Mouse (Mus musculus) c-Kit-negative CD71-positive TER-119-positive erythroid progenitor cells, embryonic 14.5 days (primary cell): Measurements from ENCODE around the gene Prkn.

Experiments
- DNase-seq: peaks from one replicate; pipeline ENCODE4 v3.0.0-alpha.2; 2013; ENCODE audit warnings: low read depth, low spot score

Gene Prkn

GRCm38 (mm10) chr17:11642328-11642727, 802.1 kb downstream of the Prkn start:
- no peak for DNase-seq

DNA sequence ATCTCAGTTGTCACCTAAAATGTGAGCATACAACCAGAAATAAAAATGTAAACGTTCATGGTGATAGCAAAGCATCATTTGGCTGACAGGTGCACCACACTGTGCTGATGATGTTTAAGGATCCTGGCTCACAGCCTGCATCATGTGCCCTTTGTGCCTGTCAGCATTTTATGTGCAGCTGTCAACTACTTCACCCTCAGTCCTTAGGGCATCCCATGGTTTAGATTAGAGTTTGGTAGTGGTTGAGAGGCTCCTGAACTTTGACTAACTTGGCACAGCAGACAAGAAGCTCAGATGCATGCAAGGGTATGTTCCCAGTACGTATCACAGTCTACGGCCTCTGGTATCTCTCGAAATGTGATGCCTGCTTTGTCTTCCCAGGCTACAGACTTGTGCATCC, 803.8 kb downstream of the Prkn start:
- no peak for DNase-seq

- no peak for DNase-seq
Measured at GRCm38 (mm10) chr17:11644873-11645464, 804.8 kb downstream of the Prkn start.

GRCm38 (mm10) chr17:11656397-11656796, 816.2 kb downstream of the Prkn start:
- DNase-seq = no peak

DNA sequence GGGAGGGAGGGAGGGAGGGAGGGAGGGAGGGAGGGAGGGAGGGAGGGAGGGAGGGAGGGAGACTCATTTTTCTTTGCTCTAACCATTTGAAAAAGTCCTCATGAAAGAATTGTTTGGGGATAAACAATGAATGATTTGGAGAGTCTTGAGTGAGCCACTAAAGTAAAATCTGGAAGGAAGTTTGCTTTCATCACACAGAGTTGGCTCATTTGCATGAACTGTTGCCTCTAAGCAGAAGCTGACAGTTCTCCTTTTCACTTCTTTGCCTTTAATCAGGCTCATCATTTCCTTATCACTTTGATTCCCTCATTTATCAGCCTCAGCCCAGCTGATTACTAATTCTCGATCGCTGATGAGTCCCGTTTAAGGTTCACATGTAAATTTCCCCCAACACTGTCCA, 816.7 kb downstream of the Prkn start:
- DNase-seq = no peak

- DNase-seq = no peak
Measured at GRCm38 (mm10) chr17:11661898-11662297, 821.7 kb downstream of the Prkn start.

GRCm38 (mm10) chr17:11663437-11663836, 823.3 kb downstream of the Prkn start:
- DNase-seq = no peak

DNA sequence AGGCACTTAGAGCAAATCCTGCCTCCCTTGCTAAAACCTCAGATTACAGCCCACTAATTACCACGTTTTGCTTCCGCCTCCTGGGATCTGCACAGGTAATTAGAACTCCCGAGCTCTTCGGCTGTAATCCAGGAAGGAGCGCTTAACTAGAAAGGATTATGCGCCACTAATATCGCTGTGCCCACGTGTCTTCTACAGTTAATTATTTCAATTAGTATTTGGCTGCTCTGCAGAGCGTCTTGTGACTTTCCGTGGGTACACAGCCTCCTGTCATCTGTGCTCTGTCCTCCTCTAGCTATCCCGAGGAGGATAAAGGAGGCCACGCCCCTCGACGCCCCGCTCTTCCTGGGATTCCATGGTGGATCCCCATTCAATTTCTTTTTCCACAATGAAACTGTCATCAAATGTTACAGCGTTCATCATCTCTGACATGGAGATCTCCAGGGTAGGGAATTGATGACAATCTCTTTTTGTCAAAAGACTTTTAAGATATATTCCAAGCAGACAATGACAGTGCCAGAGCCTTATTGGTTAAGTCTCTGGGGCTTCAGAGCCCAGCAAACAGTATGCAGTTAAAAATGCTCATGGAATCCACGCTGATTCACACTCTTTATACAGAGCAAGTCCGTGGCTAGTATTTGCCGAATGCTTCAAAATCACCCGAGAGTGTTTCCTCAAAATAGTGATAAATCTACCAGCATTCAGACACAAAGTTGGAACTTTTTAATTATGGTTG, 824.6 kb downstream of the Prkn start:
- DNase-seq = no peak

DNA sequence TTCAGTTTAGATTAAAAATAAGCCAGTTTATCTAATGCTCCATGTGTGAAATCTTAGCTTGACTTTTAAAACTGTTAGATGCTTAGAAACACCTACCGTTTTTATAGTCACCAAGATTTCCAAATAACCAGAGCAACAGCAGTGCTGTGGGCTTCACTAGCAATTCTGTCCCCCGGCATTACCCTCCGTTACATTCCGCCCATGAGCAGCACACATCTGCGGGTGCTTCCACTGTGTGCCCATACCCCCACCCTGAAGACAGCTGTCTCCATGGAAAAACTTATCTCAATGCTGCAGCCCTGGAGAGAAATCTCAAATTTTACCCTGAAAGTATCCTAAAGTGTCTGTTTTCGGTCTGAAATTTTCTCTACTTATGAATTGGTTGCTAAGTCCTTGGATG, 839.5 kb downstream of the Prkn start:
- no peak for DNase-seq

GRCm38 (mm10) chr17:11680456-11680855, 840.3 kb downstream of the Prkn start:
- no peak for DNase-seq

GRCm38 (mm10) chr17:11681825-11682372, 841.7 kb downstream of the Prkn start:
- DNase-seq = no peak

DNA sequence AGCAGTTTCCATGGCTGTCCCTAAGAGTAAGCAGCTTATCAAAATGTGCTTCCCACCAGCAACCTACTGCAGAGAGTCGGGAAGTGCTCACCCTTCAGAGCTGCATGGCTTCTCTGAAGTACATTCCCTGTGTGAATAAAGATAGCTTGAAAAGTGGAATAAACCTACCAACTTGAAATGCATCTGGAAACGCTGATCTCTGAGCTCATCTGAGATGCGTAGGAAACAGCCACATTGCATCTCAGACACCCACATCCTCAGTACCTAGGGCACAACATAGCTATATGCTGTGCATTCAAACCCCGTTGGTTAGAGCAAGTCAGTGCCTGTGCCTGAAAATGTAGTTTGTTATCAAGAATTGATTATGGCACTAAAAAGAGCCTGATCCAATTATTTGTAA, 864.8 kb downstream of the Prkn start:
- no peak for DNase-seq

DNA sequence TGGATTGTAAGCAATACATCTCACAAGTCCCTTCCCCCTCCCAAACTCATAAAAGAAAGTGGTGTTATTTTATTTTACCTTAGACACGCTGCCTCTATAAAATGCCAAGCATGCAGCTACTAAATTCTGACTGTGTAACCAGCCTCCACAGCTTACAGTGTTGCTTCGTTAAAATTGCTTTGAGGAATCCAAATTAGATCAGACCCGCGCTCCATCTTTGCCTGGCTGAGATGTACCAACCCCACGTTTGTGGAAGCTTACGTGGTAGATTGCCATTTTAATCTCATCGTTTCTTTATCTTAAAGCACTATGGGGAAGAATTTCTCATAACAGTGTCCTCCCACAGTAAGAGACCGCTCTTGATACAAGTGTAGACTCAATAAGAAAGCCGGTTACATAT, 865.6 kb downstream of the Prkn start:
- no peak for DNase-seq

GRCm38 (mm10) chr17:11712066-11712465, 871.9 kb downstream of the Prkn start:
- no peak for DNase-seq

DNA sequence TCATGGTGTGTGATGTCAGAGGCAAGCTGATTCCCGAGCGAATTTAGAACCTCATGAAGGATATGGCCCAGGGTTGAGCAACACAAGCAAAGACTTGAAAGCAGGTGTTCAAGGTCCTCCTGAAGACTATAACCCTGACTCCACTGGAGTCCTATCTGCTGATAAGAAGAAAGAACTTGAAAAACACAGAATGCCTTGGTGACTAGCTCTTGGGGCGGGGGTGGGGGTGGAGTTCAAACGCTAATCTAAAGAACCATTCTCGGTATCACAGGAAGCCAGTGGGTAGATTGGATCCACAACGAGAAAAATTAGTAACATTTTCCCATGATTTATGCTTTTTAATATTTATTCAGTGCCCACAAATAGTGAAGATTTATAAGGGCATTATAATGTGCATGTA, 879.6 kb downstream of the Prkn start:
- DNase-seq = no peak

DNA sequence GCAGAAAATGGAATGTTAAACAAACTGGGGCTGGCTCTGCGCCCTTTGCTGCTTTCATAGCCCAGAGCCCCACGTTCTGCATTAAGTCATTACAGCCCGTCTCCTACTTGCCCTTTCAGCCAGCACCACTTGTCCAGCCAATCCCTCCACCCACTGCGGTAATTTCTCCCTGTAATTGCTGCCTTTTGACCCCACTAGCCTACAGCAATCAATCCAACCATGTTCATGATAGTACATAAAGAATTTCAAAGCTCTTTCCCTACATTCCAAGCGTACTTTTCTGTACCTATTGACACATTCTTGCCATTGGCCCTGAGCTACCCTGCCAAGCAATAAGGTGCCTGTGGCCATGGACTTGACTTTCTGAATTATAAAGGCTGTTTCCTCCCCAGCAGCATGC, 881.7 kb downstream of the Prkn start:
- DNase-seq = no peak

GRCm38 (mm10) chr17:11722478-11722877, 882.3 kb downstream of the Prkn start:
- DNase-seq = no peak

DNA sequence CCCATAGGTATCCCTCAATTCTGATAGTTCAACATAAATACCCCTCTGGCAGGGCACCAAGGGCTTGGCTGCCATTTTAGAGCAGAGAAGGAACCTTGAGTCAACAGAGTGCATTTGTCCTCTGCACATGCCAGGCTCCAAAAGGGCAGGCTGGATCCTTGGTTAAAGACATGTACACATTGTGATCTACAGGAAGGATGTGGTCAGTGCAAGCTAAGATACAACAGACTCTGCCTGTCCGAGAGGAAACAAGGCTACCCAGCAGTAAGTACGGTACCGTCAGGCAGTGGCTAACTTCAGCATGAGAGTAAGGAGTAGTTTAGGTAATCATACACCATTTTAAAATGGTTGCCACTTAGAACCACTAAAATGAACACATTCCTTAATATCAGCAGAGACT, 884.0 kb downstream of the Prkn start:
- DNase-seq = no peak

- no peak for DNase-seq
Measured at GRCm38 (mm10) chr17:11727101-11727500, 886.9 kb downstream of the Prkn start.

GRCm38 (mm10) chr17:11728294-11728693, 888.1 kb downstream of the Prkn start:
- no peak for DNase-seq

DNA sequence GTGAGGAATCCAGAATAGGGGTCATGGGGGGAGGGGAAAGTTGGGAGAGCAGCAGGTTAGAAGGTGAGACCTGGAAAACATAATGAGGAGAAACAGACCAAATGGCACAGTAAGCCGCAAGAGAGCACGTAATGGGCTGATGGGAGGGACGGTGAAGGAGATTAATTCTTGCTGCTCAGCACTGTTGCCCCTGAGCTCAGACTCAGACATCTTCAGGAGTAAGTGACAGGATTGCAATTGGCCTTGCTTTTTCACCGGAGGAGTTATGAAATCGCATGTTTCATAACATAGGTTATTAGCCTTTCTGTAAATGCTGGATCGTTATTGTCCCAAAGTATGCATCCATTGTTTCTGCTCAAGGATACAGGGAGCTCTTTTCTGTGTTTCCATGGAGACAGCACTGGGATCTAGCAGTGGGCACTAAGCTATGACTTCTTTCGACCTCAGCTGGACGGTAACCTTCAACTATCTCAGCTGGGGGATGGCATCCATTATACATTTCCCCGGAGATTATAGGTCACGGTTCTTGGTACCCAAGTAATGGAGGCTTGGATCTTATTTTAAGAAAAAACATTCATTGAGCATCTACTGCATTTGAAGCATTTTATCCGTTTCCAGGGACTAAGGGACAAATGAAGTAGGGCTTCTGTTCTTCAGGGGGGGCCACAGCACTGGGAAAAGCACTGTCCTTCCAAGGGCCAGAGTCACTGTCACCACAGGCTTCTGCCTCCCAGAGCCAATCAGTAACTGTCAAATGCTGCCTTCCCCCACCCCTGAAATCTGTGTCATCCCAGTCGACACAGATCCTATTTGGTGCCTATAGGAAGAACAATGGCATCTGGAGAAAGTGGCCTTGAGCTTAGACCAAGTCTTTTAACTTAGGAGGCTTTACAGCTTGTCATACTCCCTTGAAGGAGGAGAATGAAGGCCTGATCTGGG, 890.7 kb downstream of the Prkn start:
- DNase-seq = no peak
